Mouse (Mus musculus): ENCODE measurements around the gene Herc1.

The Herc1 gene

GRCm38 (mm10) chr9:66349860-66350787 lies at the start of gene Herc1:
TSS of gene Herc1 (plus strand) at chr9:66350450.
- peak; percentile 93 to 94 for DNase-seq (ENCODE audit: low spot score in 2 of 2)

- no peak for DNase-seq (ENCODE audit: low spot score in 2 of 2)
These were observed 45.7 kb upstream of the Herc1 start for GRCm38 (mm10) chr9:66304320-66305090.

GRCm38 (mm10) chr9:66305121-66306112 lies 44.8 kb upstream of the Herc1 start:
- peak in 1 of 2 experiments; percentile 12 for DNase-seq (ENCODE audit: low spot score in 2 of 2)

GRCm38 (mm10) chr9:66306414-66306813 lies 43.8 kb upstream of the Herc1 start:
- DNase-seq (ENCODE audit: low spot score in 2 of 2): no peak

- peak in 1 of 2 experiments; percentile 9 for DNase-seq (ENCODE audit: low spot score in 2 of 2)
These were observed 42.9 kb upstream of the Herc1 start for GRCm38 (mm10) chr9:66307341-66307740.

- DNase-seq (ENCODE audit: low spot score in 2 of 2): no peak
These were observed 41.5 kb upstream of the Herc1 start for GRCm38 (mm10) chr9:66308741-66309140.

- no peak for DNase-seq (ENCODE audit: low spot score in 2 of 2)
These were observed 38.8 kb upstream of the Herc1 start for GRCm38 (mm10) chr9:66311458-66311857.

- DNase-seq (ENCODE audit: low spot score in 2 of 2): no peak
These were observed 33.6 kb upstream of the Herc1 start for GRCm38 (mm10) chr9:66316603-66317002.

GRCm38 (mm10) chr9:66322010-66322931 lies 28.0 kb upstream of the Herc1 start:
- no peak for DNase-seq (ENCODE audit: low spot score in 2 of 2)

GRCm38 (mm10) chr9:66326879-66327278 lies 23.4 kb upstream of the Herc1 start:
- DNase-seq (ENCODE audit: low spot score in 2 of 2): no peak

- no peak for DNase-seq (ENCODE audit: low spot score in 2 of 2)
These were observed 20.8 kb upstream of the Herc1 start for GRCm38 (mm10) chr9:66329474-66329873.

GRCm38 (mm10) chr9:66330437-66330836 lies 19.8 kb upstream of the Herc1 start:
- DNase-seq (ENCODE audit: low spot score in 2 of 2): no peak

- no peak for DNase-seq (ENCODE audit: low spot score in 2 of 2)
These were observed 18.7 kb upstream of the Herc1 start for GRCm38 (mm10) chr9:66331548-66331947.

- no peak for DNase-seq (ENCODE audit: low spot score in 2 of 2)
These were observed 17.9 kb upstream of the Herc1 start for GRCm38 (mm10) chr9:66332393-66332792.

- no peak for DNase-seq (ENCODE audit: low spot score in 2 of 2)
These were observed 13.0 kb upstream of the Herc1 start for GRCm38 (mm10) chr9:66337280-66337679.

- DNase-seq (ENCODE audit: low spot score in 2 of 2): no peak
These were observed 12.1 kb upstream of the Herc1 start for GRCm38 (mm10) chr9:66338005-66338782.

GRCm38 (mm10) chr9:66339714-66340113 lies 10.5 kb upstream of the Herc1 start:
- DNase-seq (ENCODE audit: low spot score in 2 of 2): no peak

- no peak for DNase-seq (ENCODE audit: low spot score in 2 of 2)
These were observed 9.7 kb upstream of the Herc1 start for GRCm38 (mm10) chr9:66340394-66341094.
